Mouse (Mus musculus): ENCODE measurements around the gene Btbd1.

Gene Btbd1

GRCm38 (mm10) chr7:81829379-81829894, at the start of gene Btbd1:
TSS of gene Btbd1 (minus strand) at chr7:81829431.
- DNase-seq (ENCODE audit: low read depth), result peak; percentile 84

GRCm38 (mm10) chr7:81875372-81875771, 46.1 kb upstream of the Btbd1 start:
- DNase-seq (ENCODE audit: low read depth), result no peak

DNA sequence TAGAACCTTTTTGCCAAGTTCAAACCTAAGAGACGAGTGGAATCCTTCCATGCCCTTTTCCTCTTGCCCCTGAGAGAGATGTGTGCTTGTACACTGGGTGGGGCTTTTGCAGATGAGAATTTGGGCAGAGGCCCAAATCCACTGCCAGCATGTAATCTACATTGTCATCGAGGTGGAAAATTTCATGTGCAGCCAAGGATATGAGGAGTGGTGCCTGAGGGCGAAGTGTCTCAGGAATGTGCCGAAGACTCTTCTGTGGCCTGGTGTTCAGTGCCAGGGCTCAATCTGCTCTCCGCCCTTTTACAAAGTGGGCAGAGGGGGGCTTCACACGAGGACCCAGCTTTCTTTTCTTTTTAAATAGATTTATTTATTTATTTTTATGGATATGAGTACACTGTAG, 45.4 kb upstream of the Btbd1 start:
- DNase-seq (ENCODE audit: low read depth), result no peak

- DNase-seq (ENCODE audit: low read depth), result no peak
Observed at GRCm38 (mm10) chr7:81873807-81874206, 44.6 kb upstream of the Btbd1 start.

DNA sequence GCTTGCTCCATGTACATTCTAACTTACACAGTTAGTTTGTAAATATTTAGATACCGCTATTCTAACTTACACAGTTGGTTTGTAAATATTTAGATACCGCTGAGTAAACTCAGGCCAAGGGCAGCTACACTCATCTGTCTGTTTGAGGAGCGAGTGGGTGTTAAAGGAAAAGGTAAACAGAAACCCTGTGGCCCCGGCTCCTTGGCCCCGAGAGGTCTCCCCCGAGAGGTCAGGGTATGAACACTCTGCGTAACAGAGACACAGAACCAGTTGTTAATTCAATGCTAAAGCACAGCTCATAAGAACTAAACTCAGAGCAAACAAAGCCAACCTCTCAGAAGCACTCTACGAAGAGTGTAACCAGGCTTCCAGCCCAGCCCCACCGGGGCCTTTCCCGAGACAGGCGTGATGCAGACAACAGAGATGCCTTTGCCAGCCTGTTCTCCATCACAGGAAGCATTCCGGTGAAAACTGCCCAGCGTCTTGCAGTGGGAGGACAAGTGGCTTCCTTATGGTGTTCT, 43.3 kb upstream of the Btbd1 start:
- no peak for DNase-seq (ENCODE audit: low read depth)

DNA sequence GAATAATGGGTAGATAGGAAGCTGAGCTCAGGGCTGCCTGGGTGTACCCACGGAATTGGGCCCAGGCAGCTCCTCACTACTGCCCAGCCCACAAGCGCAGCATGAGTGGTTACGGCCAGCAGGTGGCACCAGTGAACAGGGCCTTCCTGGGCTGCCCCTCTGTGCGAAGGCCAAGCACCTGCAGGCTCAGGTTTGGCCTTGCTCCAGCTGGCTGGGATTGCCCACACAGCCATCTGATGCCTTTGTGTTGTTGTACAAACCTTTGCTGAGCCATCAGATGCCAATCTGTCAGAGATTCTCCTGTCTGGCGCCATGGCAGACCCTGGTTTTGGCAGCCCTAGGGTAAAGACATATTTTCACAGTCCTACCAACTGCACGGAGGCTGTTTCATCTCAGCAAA, 38.9 kb upstream of the Btbd1 start:
- peak; percentile 87 for DNase-seq (ENCODE audit: low read depth)

DNA sequence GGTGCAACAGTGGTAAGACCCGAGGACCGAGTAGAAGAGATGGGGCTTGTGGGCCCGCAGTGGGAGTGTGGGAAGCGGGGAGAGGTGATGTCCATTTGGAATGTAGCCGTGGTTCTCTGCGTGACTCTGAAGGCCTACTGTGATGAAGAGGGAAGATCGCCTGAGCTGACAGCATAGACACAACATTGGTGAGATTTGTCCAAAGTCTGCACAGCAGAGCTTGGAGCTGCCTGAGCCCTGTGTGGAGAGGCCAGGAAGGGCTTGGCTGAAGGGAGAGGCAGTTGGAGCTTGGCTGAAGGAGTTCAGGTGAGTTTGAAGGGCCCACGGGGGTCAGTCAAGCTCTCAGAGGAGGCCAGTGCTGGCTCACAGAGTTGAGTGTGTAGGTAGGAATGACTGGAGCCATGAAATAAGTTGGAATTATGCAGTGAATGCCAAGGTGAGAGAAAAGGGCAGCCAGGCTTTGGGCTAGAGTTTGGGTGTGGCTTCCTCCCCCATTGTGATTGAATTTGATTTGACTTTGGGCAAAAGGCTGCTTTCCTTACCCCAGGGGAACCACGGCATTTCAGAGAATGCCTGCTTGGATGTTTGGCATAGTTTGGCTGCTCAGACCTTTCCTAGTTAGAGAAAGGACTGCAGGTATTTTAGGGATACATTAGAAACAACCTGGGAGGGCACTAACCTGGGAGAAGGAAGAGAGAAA, 38.1 kb upstream of the Btbd1 start:
- DNase-seq (ENCODE audit: low read depth), result no peak

DNA sequence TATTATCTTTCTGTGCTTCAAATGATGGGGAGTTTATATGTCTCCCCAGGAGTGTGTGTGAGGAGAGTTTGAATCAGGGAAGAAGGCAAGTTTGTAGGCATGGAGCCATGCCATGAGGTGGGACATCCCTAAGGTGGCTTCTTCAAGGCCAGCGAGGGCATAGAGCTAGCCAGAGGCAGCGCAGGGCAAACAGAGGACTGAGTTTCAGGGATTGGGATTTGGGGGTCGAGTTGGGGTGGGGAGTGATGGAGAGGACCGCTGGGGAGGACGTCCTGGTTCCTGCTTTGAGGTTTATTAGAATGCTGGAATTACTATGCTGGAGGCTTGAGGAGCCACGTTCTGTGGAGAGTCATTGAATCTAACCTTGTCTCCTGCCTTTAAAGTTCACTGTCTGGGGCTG, 36.7 kb upstream of the Btbd1 start:
- DNase-seq (ENCODE audit: low read depth), result no peak

DNA sequence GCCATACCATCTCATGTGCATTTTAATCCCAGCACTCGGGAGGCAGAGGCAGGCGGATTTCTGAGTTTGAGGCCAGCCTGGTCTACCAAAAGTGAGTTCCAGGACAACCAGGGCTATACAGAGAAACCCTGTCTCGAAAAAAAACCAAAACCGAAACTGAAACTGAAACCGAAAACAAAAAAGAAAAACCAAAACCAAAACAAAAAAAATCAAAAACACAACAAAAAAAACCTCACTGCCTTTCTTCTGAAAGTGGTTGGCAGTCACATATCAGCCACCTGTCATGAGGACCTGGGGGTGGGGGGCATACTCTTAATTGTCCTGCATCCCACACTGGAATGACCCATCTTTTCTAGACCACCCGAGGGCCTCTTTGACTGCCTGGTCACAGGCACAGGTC, 35.3 kb upstream of the Btbd1 start:
- peak; percentile 63 for DNase-seq (ENCODE audit: low read depth)

- DNase-seq (ENCODE audit: low read depth), result peak; percentile 81
Observed at GRCm38 (mm10) chr7:81862587-81863583, 33.7 kb upstream of the Btbd1 start.

DNA sequence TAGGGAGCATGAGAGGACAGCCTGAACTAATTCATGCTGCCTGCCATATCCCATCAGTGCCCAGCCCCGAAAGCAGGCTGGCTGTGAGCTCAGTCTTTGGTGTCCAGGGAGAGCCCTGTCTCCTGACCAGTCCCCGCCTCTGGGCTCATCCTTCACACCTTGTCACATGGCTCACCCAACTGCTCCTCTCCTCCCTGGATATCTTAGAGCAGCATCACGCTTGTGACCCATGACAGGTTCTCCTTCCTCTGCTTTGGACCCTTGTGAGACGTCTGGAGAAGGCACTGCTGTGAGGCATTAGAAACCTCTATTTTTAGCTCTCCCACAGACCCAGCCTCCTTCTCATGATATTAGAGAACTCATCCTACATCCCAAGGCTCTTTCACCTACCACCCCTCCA, 32.7 kb upstream of the Btbd1 start:
- DNase-seq (ENCODE audit: low read depth), result no peak

DNA sequence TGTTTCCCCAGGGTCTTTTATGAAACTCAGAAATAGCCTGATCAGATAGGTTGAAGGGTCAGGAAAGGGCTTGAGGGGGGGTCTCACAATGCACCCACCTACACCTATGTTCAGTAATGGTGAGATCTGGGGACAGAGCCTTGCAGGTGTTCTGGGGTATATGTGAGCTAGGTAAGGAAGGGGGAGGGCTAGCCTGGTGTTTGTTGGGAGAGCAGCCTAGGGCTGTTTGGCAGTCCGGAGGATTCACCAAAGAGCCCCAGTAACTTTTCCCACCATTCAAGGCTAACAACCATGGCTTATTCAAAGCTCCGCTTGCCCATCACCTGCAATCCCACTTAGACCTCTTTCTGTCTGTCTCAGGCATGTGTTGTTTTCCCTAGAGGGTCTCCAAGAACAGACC, 32.2 kb upstream of the Btbd1 start:
- DNase-seq (ENCODE audit: low read depth), result no peak

- DNase-seq (ENCODE audit: low read depth), result peak; percentile 50
Observed at GRCm38 (mm10) chr7:81860996-81861395, 31.8 kb upstream of the Btbd1 start.

DNA sequence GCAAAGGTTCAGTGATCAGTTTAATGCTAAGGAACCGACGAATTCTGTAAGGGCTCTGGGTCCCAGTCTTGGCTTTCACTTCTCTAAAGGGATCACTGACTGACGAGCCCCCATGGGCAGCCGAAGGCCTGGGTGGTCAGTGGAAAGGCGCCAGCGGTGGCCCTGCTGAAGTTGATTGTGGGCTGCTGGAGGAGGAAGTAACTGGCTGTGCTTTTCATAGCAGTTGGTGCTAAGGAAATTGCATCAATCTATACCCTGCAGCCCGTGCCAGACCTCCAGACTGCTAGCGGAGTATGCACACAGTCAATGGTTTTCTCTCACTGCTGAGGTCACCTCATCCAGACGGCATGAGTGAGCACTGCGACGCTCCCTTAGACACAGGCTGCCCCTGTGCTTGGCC, 30.8 kb upstream of the Btbd1 start:
- DNase-seq (ENCODE audit: low read depth), result no peak

- DNase-seq (ENCODE audit: low read depth), result peak; percentile 57
Observed at GRCm38 (mm10) chr7:81858968-81859721, 29.9 kb upstream of the Btbd1 start, which contains the start of gene Tm6sf1. TSS of gene Tm6sf1 (plus strand) at chr7:81859001.

DNA sequence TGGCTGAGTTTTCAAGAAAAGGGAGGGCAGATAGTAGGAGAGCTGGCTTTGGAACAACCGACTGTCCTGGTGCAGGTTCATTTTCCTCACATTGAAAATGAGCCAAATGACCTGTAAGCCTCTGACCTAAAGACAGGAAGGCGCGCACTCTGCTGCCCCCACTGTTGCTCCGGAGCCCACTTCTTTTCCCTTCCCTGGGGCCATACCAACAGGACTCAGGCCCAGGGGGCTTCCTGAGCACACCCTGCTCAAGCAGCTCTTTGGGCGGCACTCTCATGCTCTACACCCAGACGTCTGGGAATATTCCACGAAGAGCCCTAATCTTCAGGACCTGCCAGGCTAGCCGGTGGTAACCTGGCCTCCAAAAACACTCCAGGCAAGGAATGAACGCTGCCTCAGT, 29.0 kb upstream of the Btbd1 start:
- DNase-seq (ENCODE audit: low read depth), result no peak

- no peak for DNase-seq (ENCODE audit: low read depth)
Observed at GRCm38 (mm10) chr7:81856221-81856620, 27.0 kb upstream of the Btbd1 start.

- DNase-seq (ENCODE audit: low read depth), result no peak
Observed at GRCm38 (mm10) chr7:81855694-81856093, 26.5 kb upstream of the Btbd1 start, which contains the start of gene Gm10160. TSS of gene Gm10160 (minus strand) at chr7:81855794.

- peak; percentile 69 for DNase-seq (ENCODE audit: low read depth)
Observed at GRCm38 (mm10) chr7:81854568-81855307, 25.5 kb upstream of the Btbd1 start.

- no peak for DNase-seq (ENCODE audit: low read depth)
Observed at GRCm38 (mm10) chr7:81851706-81852105, 22.5 kb upstream of the Btbd1 start.

GRCm38 (mm10) chr7:81850171-81850570, 20.9 kb upstream of the Btbd1 start:
- no peak for DNase-seq (ENCODE audit: low read depth)
